Mouse (Mus musculus) lung, postnatal 0 days (tissue): ENCODE measurements around the gene Mmadhc.

Experiments
- CTCF ChIP-seq: IDR thresholded peaks from 2 replicates; pipeline ENCODE4 v1.5.1; 2016; ENCODE audit warnings: antibody characterized with exemption, mild to moderate bottlenecking
- EP300 ChIP-seq: IDR thresholded peaks from 2 replicates; pipeline ENCODE4 v1.6.1; 2016; ENCODE audit warnings: antibody characterized with exemption, mild to moderate bottlenecking, control low read depth

DNA sequence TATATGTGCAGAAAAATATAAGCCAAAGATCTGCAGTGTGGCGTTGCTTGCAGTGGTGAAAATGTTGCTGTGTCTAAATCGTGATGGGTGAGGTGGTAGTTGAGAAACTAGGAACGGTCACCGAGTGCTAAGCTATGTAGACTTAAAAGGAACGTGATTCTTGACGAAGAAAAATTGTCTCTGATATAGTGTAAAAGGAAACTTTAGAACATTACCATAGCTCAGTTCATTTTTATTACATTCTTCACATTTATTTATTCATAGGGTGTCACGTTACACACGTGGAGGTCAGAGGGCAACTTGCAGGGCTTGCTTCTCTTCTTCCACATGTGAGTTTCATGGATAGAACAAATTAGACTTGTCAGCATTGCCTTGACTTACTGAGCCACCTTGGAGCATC, 47.0 kb upstream of the Mmadhc start:
- TF ChIP-seq CTCF (no peak), EP300 (no peak)
